Mouse (Mus musculus) kidney, adult 2 months (tissue): ENCODE results near the gene Bdh2. TPM values are rescaled to one million over a fixed set of nuclear protein-coding genes. Genes with fewer than 3 reads are reported as not detected.

Experiments used
- DNase-seq: peaks from one replicate; pipeline ENCODE4 v3.0.0; 2021
- H3K27ac ChIP-seq: fragments of 200-500 bp; 2 replicates; pipeline ENCODE4 v1.5.1; 2012; ENCODE audit warnings: low read depth, low read length, control low read depth, inconsistent platforms; ENCODE audit not compliant: insufficient read depth
- H3K27me3 ChIP-seq: fragments of 200-500 bp; replicated peaks from 2 replicates; pipeline ENCODE4 v1.6.1; 2012; ENCODE audit warnings: mild to moderate bottlenecking, moderate library complexity, low read length, inconsistent platforms; ENCODE audit not compliant: control insufficient read depth, insufficient read depth
- H3K36me3 ChIP-seq: fragments of 200-500 bp; 2 replicates; pipeline ENCODE4 v1.6.1; 2012; ENCODE audit warnings: mild to moderate bottlenecking, moderate library complexity, low read length, inconsistent platforms; ENCODE audit not compliant: control insufficient read depth, insufficient read depth
- H3K4me1 ChIP-seq: fragments of 200-500 bp; 2 replicates; pipeline ENCODE4 v1.6.1; 2011; ENCODE audit warnings: low read length; ENCODE audit not compliant: control insufficient read depth, insufficient read depth
- H3K4me3 ChIP-seq: fragments of 200-500 bp; 2 replicates; pipeline ENCODE4 v1.5.1; 2011; ENCODE audit warnings: mild to moderate bottlenecking, low read depth, low read length, control low read depth; ENCODE audit not compliant: insufficient read depth
- CTCF ChIP-seq: fragments of 200-500 bp; conservative IDR thresholded peaks from 2 replicates; pipeline ENCODE4 v1.5.1; 2011; ENCODE audit warnings: low read depth, mild to moderate bottlenecking, control low read depth, low read length, moderate library complexity, mixed read lengths; ENCODE audit not compliant: insufficient read depth, insufficient read length
- POLR2A ChIP-seq: fragments of 200-500 bp; IDR thresholded peaks from one replicate; pipeline ENCODE4 v1.6.1; 2011; ENCODE audit warnings: low read depth, low read length, control low read depth
- WGBS: fragments of 180-500 bp; shearing (Covaris S2); methylation state at CpG from one replicate; pipeline ENCODE4 v1.1.7; 2018; 5-methylcytosine and 5-hydroxymethylcytosine counted together
- polyA plus RNA-seq: library from polyadenylated mRNA; depleted of rRNA; stranded (reverse); fragments of >200 nt; gene quantifications from 2 replicates; pipeline ENCODE4 v1.2.3, GENCODE M21; 2012

Bdh2 gene
- polyA plus RNA-seq, 1 experiment, result 284 TPM

GRCm38 (mm10) chr3:135281701-135282100, 680 bp downstream of the Bdh2 start:
- H3K4me3 ChIP-seq, result peak overlapping the region; percentile 60
- no peak for TF ChIP-seq CTCF
- TF ChIP-seq POLR2A, result no peak
- H3K36me3 ChIP-seq, result no peaks in the 10 kb centered on the region
- H3K27me3 ChIP-seq, result no peaks in the 10 kb centered on the region
- WGBS, result 52% methylated on average over 8 of the region's 8 CpGs
- DNase-seq, result no peak
- peak overlapping the region; percentile 90 for H3K27ac ChIP-seq
- H3K4me1 ChIP-seq, result no peaks in the 10 kb centered on the region; the same call in 1 of the 2 replicates

- Histone ChIP-seq H3K27me3 (no peaks in the 10 kb centered on the region), H3K4me3 (peak overlapping the region; percentile 29; the same call in 1 of the 2 replicates), H3K27ac (0 out of 2 replicates have a peak overlapping the region, but pooled peaks have one; percentile 17), H3K36me3 (peaks cover 2% of the 10 kb centered on the region; the same call in 1 of the 2 replicates), H3K4me1 (peaks cover 2% of the 10 kb centered on the region; the same call in 1 of the 2 replicates)
- WGBS, result 68% methylated on average over 11 of the region's 11 CpGs
- peak; percentile 50 for DNase-seq
- TF ChIP-seq CTCF (no peak), POLR2A (no peak)
Measured at GRCm38 (mm10) chr3:135285256-135285655, 4.2 kb downstream of the Bdh2 start.

- no peak for TF ChIP-seq POLR2A
- 65% methylated on average over 3 of the region's 3 CpGs for WGBS
- no peak overlapping the region for H3K27ac ChIP-seq
- H3K27me3 ChIP-seq, result no peaks in the 10 kb centered on the region
- H3K4me3 ChIP-seq, result no peak overlapping the region
- H3K4me1 ChIP-seq, result peaks cover 2% of the 10 kb centered on the region; the same call in 1 of the 2 replicates
- H3K36me3 ChIP-seq, result peaks cover 2% of the 10 kb centered on the region; the same call in 1 of the 2 replicates
- no peak for DNase-seq
Measured at GRCm38 (mm10) chr3:135285807-135286206, 4.8 kb downstream of the Bdh2 start.

- TF ChIP-seq CTCF (no peak), POLR2A (no peak)
- H3K27me3 ChIP-seq, result no peaks in the 10 kb centered on the region
- DNase-seq, result peak; percentile 91
- no peak overlapping the region for H3K4me3 ChIP-seq
- H3K36me3 ChIP-seq, result peaks cover 3% of the 10 kb centered on the region; the same call in 1 of the 2 replicates
- H3K4me1 ChIP-seq, result peaks cover 2% of the 10 kb centered on the region; the same call in 1 of the 2 replicates
- WGBS, result 36% methylated on average over 8 of the region's 8 CpGs
- H3K27ac ChIP-seq, result peak overlapping the region; percentile 96
Measured at GRCm38 (mm10) chr3:135288138-135288750, 7.2 kb downstream of the Bdh2 start.

GRCm38 (mm10) chr3:135289148-135289547, 8.1 kb downstream of the Bdh2 start:
- WGBS, result 86% methylated on average over 1 of the region's 1 CpGs
- no peak overlapping the region for H3K4me3 ChIP-seq
- H3K27ac ChIP-seq, result no peak overlapping the region; the same call in 1 of the 2 replicates
- peaks cover 3% of the 10 kb centered on the region; the same call in 1 of the 2 replicates for H3K36me3 ChIP-seq
- TF ChIP-seq CTCF, result no peak
- no peak for TF ChIP-seq POLR2A
- H3K27me3 ChIP-seq, result no peaks in the 10 kb centered on the region
- DNase-seq, result no peak
- H3K4me1 ChIP-seq, result peaks cover 2% of the 10 kb centered on the region; the same call in 1 of the 2 replicates

- H3K27ac ChIP-seq, result no peak overlapping the region
- peak; percentile 51 for DNase-seq
- no peaks in the 10 kb centered on the region for H3K27me3 ChIP-seq
- no peak overlapping the region for H3K4me3 ChIP-seq
- H3K4me1 ChIP-seq, result peaks cover 2% of the 10 kb centered on the region; the same call in 1 of the 2 replicates
- TF ChIP-seq CTCF (peak; percentile 61), POLR2A (no peak)
- WGBS, result 98% methylated on average over 7 of the region's 7 CpGs
- peaks cover 3% of the 10 kb centered on the region; the same call in 1 of the 2 replicates for H3K36me3 ChIP-seq
Measured at GRCm38 (mm10) chr3:135290249-135290894, 9.4 kb downstream of the Bdh2 start.

- no peak for DNase-seq
- WGBS, result 65% methylated on average over 7 of the region's 7 CpGs
- no peak overlapping the region for H3K4me3 ChIP-seq
- H3K4me1 ChIP-seq, result peaks cover 2% of the 10 kb centered on the region; the same call in 1 of the 2 replicates
- H3K27me3 ChIP-seq, result no peaks in the 10 kb centered on the region
- no peak overlapping the region for H3K27ac ChIP-seq
- TF ChIP-seq POLR2A (no peak), CTCF (no peak)
- peaks cover 3% of the 10 kb centered on the region; the same call in 1 of the 2 replicates for H3K36me3 ChIP-seq
Measured at GRCm38 (mm10) chr3:135293703-135294102, 12.7 kb downstream of the Bdh2 start.
